Mouse (Mus musculus) CD4-positive, CD25-positive, alpha-beta regulatory T cell, adult 9 weeks (primary cell): ENCODE data around the gene Olfr1094. TPM values are rescaled to one million over a fixed set of nuclear protein-coding genes. Genes with fewer than 3 reads are reported as not detected.

Source experiments
- polyA plus RNA-seq: library from polyadenylated mRNA; unstranded; fragments of 100-300 nt; shearing (Covaris generic); gene quantifications from one replicate; pipeline ENCODE4 v1.2.1, GENCODE M21; 2017

Gene Olfr1094
- polyA plus RNA-seq: not detected

GRCm38 (mm10) chr2:86824363-86824762 is at the start of gene Olfr1094:
Gene Olfr1094, plus strand, starts transcription at chr2:86824663.

GRCm38 (mm10) chr2:86782179-86782578 is 42.3 kb upstream of the Olfr1094 start, which contains the start of gene Olfr1093:
Gene Olfr1093, plus strand, starts transcription at chr2:86782479.

GRCm38 (mm10) chr2:86809918-86810317 is 14.5 kb upstream of the Olfr1094 start, which contains the start of gene Olfr141:
Gene Olfr141, minus strand, starts transcription at chr2:86810018.

GRCm38 (mm10) chr2:86851596-86851995 is 27.1 kb downstream of the Olfr1094 start, which contains the start of gene Olfr1095:
Gene Olfr1095, minus strand, starts transcription at chr2:86851696.

GRCm38 (mm10) chr2:86874702-86875101 is 50.2 kb downstream of the Olfr1094 start, which contains the start of gene Gm13723:
Gene Gm13723, minus strand, starts transcription at chr2:86874802.

Other genes with a start within 250 kb of the Olfr1094 start
- gene Olfr1082, start 225.7 kb upstream of the Olfr1094 start, polyA plus RNA-seq: not detected
- not detected for gene Olfr1084, start 184.9 kb upstream of the Olfr1094 start, polyA plus RNA-seq
- not detected for gene Olfr1085, start 162.6 kb upstream of the Olfr1094 start, polyA plus RNA-seq
- gene Olfr1086, start 144.6 kb upstream of the Olfr1094 start, polyA plus RNA-seq: not detected
- gene Olfr1087, start 126.3 kb upstream of the Olfr1094 start, polyA plus RNA-seq: not detected
- gene Olfr1089, start 91.0 kb upstream of the Olfr1094 start, polyA plus RNA-seq: not detected
- not detected for gene Olfr1090, start 65.7 kb upstream of the Olfr1094 start, polyA plus RNA-seq
- not detected for gene Olfr1093, start 42.2 kb upstream of the Olfr1094 start, polyA plus RNA-seq
- gene Olfr141, start 14.6 kb upstream of the Olfr1094 start, polyA plus RNA-seq: not detected
- not detected for gene Olfr1095, start 27.0 kb downstream of the Olfr1094 start, polyA plus RNA-seq
- not detected for gene Gm13723, start 50.1 kb downstream of the Olfr1094 start, polyA plus RNA-seq
- gene Olfr1097, start 67.6 kb downstream of the Olfr1094 start, polyA plus RNA-seq: not detected
- gene Olfr1098, start 99.9 kb downstream of the Olfr1094 start, polyA plus RNA-seq: not detected
- gene Olfr1099, start 136.0 kb downstream of the Olfr1094 start, polyA plus RNA-seq: not detected
- gene Olfr1100, start 155.3 kb downstream of the Olfr1094 start, polyA plus RNA-seq: not detected
- gene Olfr1101, start 166.6 kb downstream of the Olfr1094 start, polyA plus RNA-seq: not detected
- gene Olfr1102, start 173.7 kb downstream of the Olfr1094 start, polyA plus RNA-seq: not detected
- not detected for gene Olfr1104, start 202.4 kb downstream of the Olfr1094 start, polyA plus RNA-seq
- gene Olfr1105, start 211.9 kb downstream of the Olfr1094 start, polyA plus RNA-seq: not detected
- gene Olfr1106, start 227.6 kb downstream of the Olfr1094 start, polyA plus RNA-seq: not detected